Mouse (Mus musculus): Measurements from ENCODE around the gene Pmpcb.

DNA sequence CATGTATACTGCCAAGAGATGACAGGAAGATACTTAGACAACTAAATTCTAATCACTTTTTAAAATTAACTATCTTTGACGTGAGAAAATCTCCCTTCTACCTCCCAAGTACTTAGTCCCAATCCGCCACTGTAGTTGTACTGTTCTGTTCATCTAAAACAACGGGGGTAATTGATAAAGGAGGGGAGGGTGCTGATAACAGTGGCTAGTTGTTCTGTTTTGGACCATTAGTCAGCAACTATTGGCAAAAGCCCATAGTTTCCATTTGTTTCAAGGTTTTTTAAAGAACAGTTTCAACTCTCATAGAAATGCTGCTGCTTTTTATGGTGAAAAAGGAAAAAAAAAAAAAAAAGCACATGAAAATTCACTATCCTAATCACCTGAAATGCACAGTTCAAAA is 33.2 kb upstream of the Pmpcb start:
- TF ChIP-seq CTCF (IDR thresholded peaks at IDR 0.05; ENCODE audit: low read depth, low read length) (no peak), TAL1 (conservative IDR thresholded peaks at IDR 0.05; ENCODE audit: low read depth, low read length) (no peak), GATA1 (IDR thresholded peaks at IDR 0.05; ENCODE audit: borderline replicate concordance, low read length) (no peak), GATA2 (IDR thresholded peaks at IDR 0.05; ENCODE audit: borderline replicate concordance, low read depth, low read length) (no peak)
